Mouse (Mus musculus): ENCODE data around the gene Nav1. TPM values are rescaled to one million over a fixed set of nuclear protein-coding genes. Genes with fewer than 3 reads are reported as not detected.
A peak's percentile ranks its signal among the peaks of the same experiment; 100 is the strongest.

Nav1 gene
- polyA plus RNA-seq (2015; fragmentation: Nextera tagmentation; extraction: Ambion mirVana): 38.0 and 38.1 TPM in 2 replicates

DNA sequence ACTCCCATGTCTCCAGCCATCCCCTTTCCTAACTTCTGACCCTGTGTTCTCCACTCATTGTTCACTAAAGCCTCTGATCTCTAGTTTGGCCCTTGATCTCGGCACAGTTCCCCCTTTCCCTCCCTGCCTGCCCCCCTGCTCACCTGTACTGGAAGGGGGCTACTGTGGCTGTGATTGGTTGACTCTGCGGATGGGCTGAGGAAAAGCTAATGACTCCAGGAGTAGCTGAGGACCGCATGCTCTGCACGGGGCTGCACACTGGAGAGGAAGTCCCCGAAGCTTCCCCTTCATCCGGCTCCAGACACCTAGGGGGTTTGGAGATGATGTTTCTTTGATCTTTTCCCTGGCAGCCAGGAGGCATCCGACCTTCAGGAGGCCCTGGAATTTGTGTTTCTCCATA lies at the start of gene Nav1:
Gene Nav1, minus strand, starts transcription at position 277 of the 400 bp plus-strand sequence.
- no peak for ATAC-seq
- no peaks in the 10 kb centered on the region for H3K36me3 ChIP-seq
- no peak within 1 kb of the TSS for H3K4me2 ChIP-seq (replicated peaks)
- no peak within 1 kb of the TSS for H3K27ac ChIP-seq
- H3K9me3 ChIP-seq: no peaks in the 10 kb centered on the region
- H3K27me3 ChIP-seq: no peaks in the 10 kb centered on the region
- 40% methylated on average over 7 of the region's 7 CpGs for WGBS
- H3K9ac ChIP-seq (replicated peaks): no peak within 1 kb of the TSS
- H3K4me3 ChIP-seq (replicated peaks): no peak within 1 kb of the TSS
- H3K4me1 ChIP-seq (replicated peaks): peaks cover 26% of the 10 kb centered on the region

DNA sequence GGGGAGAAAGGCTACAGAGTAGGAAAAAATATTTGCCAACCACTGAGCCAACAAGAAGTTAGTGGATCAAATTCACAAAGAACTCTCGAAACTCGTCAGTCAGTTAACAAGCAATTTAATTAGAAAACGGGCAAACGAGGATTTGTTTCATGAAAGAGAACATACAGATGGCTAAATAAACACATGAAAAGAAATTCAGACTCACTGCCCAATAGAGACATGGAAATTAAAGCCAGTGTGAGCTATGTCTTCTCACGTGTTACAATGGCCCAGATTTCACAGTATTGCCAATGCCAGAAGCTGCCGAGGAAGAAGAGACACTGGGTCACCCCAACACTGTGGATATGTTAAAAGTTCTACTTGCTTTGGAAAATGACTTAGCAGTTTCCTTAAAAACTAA lies 46.8 kb upstream of the Nav1 start:
- H3K4me1 ChIP-seq (replicated peaks): peaks cover under 1% of the 10 kb centered on the region
- no peak overlapping the region for H3K4me3 ChIP-seq (replicated peaks)
- no peak overlapping the region for H3K9ac ChIP-seq (replicated peaks)
- H3K9me3 ChIP-seq: 0 out of 2 replicates have a peak, but pooled peaks cover 6% of the 10 kb centered on the region
- WGBS: 88% methylated on average over 6 of the region's 6 CpGs
- H3K36me3 ChIP-seq: no peaks in the 10 kb centered on the region
- H3K4me2 ChIP-seq (replicated peaks): no peak overlapping the region
- ATAC-seq: no peak
- no peaks in the 10 kb centered on the region for H3K27me3 ChIP-seq
- H3K27ac ChIP-seq: no peak overlapping the region

DNA sequence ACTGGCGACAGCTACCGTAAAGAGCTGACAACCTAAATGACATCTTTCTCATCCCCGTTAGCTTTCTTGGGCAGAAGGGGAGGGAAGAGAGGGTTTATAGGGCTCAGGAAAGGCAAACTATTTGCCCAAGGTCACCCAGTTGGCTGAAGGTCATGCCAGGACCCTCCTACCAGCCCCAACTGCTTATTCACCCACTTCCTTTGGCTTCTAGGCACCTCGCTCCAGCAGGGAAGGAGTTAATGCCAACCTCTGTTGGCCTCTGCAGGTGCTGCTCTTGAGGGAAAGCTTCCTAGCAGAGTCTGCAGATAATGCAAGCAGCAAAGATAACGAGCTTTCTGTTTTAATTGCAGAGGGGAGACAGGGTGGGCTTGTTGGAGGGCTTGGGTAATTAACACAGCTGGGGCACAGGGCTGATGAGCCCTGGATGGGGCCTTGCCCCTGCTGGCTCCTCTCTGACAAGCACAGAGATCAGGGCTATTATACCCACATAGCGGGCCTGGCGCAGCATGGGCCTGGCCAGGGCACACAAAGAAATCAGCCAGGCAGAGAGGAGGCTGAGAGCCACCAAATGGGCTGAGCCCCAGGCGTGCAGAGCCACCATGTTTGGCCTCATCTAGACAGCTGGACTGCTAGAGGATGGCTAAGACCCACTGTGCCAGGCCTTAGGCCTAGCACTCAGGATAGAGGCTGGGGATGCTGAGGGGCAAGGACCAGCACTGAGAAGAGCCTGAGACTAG lies 38.5 kb upstream of the Nav1 start:
- no peak overlapping the region for H3K4me3 ChIP-seq (replicated peaks)
- no peaks in the 10 kb centered on the region for H3K36me3 ChIP-seq
- peaks cover 17% of the 10 kb centered on the region for H3K4me1 ChIP-seq (replicated peaks)
- H3K27me3 ChIP-seq: no peaks in the 10 kb centered on the region
- peak overlapping the region; percentile 80 for H3K27ac ChIP-seq
- no peak overlapping the region for H3K4me2 ChIP-seq (replicated peaks)
- WGBS: 44% methylated on average over 8 of the region's 8 CpGs
- peak; percentile 95 for ATAC-seq
- peak overlapping the region; percentile 44; the same call in 1 of the 2 replicates for H3K9ac ChIP-seq (replicated peaks)
- H3K9me3 ChIP-seq: no peaks in the 10 kb centered on the region

DNA sequence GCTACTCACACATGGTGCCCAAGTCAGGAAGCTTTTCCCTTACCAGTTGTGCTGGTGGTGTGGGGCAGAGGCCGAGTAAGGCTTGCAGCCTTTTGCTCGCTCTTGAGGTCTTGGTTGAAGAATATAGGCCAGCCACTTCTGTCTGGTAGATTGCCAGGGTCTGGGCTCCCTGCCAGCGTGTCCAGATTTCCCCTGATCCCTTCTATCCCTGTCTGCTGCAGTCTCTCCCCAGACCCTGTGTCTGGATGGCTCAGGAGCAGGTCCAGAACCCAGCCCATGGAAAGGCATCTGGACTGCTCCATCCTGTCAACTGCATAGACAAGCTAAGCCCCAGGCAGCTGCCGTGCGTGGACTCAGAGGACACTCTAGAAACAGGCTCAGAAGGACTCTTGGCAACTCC lies 37.0 kb upstream of the Nav1 start:
- Histone ChIP-seq H3K4me2 (replicated peaks) (no peak overlapping the region), H3K4me3 (replicated peaks) (no peak overlapping the region), H3K36me3 (no peaks in the 10 kb centered on the region), H3K9ac (replicated peaks) (no peak overlapping the region), H3K27me3 (no peaks in the 10 kb centered on the region), H3K27ac (no peak overlapping the region), H3K4me1 (replicated peaks) (peaks cover 17% of the 10 kb centered on the region), H3K9me3 (no peaks in the 10 kb centered on the region)
- ATAC-seq: no peak
- WGBS: 80% methylated on average over 5 of the region's 5 CpGs

DNA sequence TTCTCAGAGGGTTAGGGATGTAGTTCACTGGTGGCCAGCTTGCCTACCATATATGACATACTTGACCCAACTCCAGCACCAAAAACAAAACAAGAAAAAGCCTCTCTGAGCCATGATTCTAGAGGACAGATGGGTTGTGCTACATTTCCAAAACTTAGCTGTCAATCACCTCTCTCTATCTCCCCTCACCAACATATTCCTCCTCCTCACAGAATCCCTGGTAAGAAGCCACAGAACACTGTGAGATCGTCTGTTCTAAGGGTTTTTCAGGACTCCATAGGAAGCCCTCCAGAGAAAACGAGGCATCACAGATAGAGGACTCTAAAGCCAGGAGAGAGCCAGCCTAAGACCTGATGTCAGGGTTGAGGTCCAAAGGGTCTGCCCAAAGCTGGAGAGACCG lies 36.6 kb upstream of the Nav1 start:
- Histone ChIP-seq H3K4me1 (replicated peaks) (peaks cover 17% of the 10 kb centered on the region), H3K27ac (no peak overlapping the region), H3K4me2 (replicated peaks) (no peak overlapping the region), H3K9me3 (no peaks in the 10 kb centered on the region), H3K27me3 (no peaks in the 10 kb centered on the region), H3K36me3 (no peaks in the 10 kb centered on the region), H3K4me3 (replicated peaks) (no peak overlapping the region), H3K9ac (replicated peaks) (no peak overlapping the region)
- 77% methylated on average over 3 of the region's 3 CpGs for WGBS
- no peak for ATAC-seq

DNA sequence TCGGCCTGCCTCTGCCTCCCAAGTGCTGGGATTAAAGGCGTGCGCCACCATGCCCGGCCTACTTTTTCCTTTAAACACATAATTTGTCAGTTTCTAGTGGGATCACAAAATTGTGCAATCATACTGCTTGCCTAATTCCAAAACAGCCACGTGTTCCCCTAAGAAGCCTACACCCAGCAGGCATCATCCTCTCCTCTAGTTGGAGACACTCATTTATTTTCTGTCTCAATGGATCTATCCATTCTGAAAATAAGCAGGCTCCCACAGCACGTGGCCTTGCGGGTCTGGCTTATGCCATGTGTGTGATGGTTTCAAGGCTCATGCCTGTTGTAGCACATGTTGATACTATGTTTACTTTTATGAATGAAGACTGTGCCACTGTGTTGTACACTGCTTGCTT lies 32.8 kb upstream of the Nav1 start:
- Histone ChIP-seq H3K4me1 (replicated peaks) (peaks cover 37% of the 10 kb centered on the region), H3K4me2 (replicated peaks) (no peak overlapping the region), H3K27ac (no peak overlapping the region), H3K9ac (replicated peaks) (no peak overlapping the region), H3K36me3 (no peaks in the 10 kb centered on the region), H3K27me3 (no peaks in the 10 kb centered on the region), H3K4me3 (replicated peaks) (no peak overlapping the region), H3K9me3 (no peaks in the 10 kb centered on the region)
- 95% methylated on average over 7 of the region's 7 CpGs for WGBS
- ATAC-seq: no peak

DNA sequence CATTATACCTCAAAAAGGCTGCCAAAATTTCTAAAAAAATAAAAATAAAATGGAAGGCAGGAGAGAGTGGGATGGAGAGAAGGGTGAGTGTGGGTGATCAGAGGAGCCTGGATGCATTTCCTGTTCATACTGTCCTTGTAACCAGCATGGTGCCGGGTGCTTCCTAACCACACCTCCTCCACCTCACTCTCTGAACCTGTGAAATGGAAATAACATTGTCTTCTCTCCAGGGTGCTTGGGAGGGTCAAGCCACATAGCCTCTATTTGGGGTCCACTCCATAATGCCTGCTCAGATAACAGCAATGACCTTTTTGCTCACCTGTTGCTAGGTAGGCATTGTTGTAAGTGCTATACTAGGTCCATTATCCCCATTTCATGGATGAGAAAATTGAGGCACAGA lies 32.0 kb upstream of the Nav1 start:
- no peak overlapping the region for H3K4me3 ChIP-seq (replicated peaks)
- H3K4me2 ChIP-seq (replicated peaks): no peak overlapping the region
- H3K4me1 ChIP-seq (replicated peaks): peaks cover 35% of the 10 kb centered on the region
- no peak for ATAC-seq
- no peak overlapping the region for H3K27ac ChIP-seq
- no peaks in the 10 kb centered on the region for H3K27me3 ChIP-seq
- no peak overlapping the region for H3K9ac ChIP-seq (replicated peaks)
- H3K36me3 ChIP-seq: no peaks in the 10 kb centered on the region
- no peaks in the 10 kb centered on the region for H3K9me3 ChIP-seq
- 96% methylated on average over 1 of the region's 1 CpGs for WGBS

DNA sequence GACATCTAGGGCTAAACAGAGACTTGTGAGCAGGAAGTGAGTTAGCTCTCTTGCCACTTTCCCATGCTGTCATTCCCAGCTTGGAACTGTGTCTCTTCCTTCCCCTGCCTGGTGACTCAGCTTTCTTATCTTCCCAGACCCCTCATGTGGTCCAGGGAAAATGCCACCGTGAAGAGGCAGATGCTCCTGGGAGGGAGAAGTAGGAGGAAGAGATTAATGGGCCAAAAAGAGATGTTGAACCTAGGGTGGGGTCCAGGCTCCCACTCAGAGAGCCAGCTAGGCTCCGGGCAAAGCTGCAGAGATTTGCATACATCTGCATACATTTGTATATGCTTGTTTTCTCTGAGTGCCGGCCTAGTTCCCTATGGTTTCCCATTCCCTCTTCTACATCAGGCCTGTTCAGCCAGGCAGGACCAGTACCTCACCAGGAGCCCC lies 30.5 kb upstream of the Nav1 start:
- no peak overlapping the region for H3K4me2 ChIP-seq (replicated peaks)
- no peaks in the 10 kb centered on the region for H3K9me3 ChIP-seq
- H3K4me1 ChIP-seq (replicated peaks): peaks cover 35% of the 10 kb centered on the region
- no peak overlapping the region for H3K4me3 ChIP-seq (replicated peaks)
- ATAC-seq: peak; percentile 80
- WGBS: 5% methylated on average over 3 of the region's 3 CpGs
- no peaks in the 10 kb centered on the region for H3K36me3 ChIP-seq
- no peak overlapping the region for H3K9ac ChIP-seq (replicated peaks)
- H3K27ac ChIP-seq: peak overlapping the region; percentile 62
- H3K27me3 ChIP-seq: no peaks in the 10 kb centered on the region

DNA sequence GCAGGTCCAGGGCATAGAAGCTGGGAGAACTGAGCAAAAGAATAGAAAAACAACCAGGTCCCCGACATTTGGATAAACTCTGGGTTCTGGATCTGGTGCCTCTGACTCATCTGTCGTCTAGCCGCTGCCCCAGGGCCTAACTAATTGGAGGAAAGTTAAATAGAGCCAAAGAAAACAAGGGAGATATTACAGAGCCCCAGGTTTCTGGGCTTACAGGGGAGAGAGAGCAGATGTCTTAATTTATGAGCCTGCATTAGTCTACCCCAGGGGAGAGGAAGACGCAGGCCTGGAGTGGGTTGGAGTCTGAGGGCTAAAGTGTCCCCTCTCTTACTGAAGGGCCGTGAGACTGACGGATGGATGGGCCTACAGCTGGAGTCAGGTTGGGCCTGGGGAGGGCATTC lies 29.0 kb upstream of the Nav1 start:
- Histone ChIP-seq H3K9me3 (no peaks in the 10 kb centered on the region), H3K9ac (replicated peaks) (no peak overlapping the region), H3K4me3 (replicated peaks) (no peak overlapping the region), H3K4me2 (replicated peaks) (no peak overlapping the region), H3K4me1 (replicated peaks) (peaks cover 35% of the 10 kb centered on the region), H3K27me3 (no peaks in the 10 kb centered on the region), H3K36me3 (no peaks in the 10 kb centered on the region), H3K27ac (peak overlapping the region; percentile 45)
- WGBS: 46% methylated on average over 6 of the region's 6 CpGs
- 0 out of 2 replicates have a peak, but pooled peaks have one; percentile 43 for ATAC-seq

DNA sequence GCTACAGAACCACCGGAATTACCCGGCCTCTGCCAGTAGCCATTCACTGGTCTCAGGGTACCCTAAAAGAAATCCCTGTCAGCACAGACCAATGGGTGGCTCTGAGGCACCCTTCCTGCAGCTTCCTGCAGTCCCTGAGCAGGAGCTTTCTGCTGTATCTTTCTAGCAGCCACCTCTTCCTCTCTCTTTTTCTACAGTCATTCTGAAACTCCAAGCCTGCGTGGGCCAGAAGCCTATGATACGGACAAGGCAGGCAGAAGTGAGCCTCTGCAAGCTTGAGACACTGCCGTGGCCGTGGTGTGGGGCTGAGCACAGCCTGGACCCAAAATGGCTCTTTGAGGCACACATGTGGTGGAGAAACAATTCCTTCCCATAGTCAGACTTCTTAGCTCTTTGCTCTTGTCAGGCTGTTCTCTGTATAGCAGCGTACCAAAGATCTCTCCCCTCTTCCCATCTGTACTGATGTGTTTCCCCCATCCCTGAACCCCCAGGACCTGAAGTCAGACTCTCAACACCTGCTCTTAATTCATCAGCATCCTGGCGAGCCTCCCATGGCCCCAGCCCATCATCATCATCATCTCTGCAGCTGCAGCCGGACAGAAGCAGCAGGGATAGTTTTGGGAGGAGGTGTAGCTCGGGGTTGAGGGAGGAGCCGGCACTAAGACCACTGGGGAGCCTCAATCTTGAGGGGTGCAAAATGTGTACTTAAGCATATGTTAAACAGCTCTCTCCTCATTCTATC lies 28.4 kb upstream of the Nav1 start:
- peaks cover 35% of the 10 kb centered on the region for H3K4me1 ChIP-seq (replicated peaks)
- no peak overlapping the region for H3K4me3 ChIP-seq (replicated peaks)
- ATAC-seq: no peak
- H3K4me2 ChIP-seq (replicated peaks): no peak overlapping the region
- H3K27ac ChIP-seq: peak overlapping the region; percentile 45; the same call in 1 of the 2 replicates
- H3K9me3 ChIP-seq: no peaks in the 10 kb centered on the region
- H3K36me3 ChIP-seq: no peaks in the 10 kb centered on the region
- no peak overlapping the region for H3K9ac ChIP-seq (replicated peaks)
- no peaks in the 10 kb centered on the region for H3K27me3 ChIP-seq
- 77% methylated on average over 11 of the region's 11 CpGs for WGBS

DNA sequence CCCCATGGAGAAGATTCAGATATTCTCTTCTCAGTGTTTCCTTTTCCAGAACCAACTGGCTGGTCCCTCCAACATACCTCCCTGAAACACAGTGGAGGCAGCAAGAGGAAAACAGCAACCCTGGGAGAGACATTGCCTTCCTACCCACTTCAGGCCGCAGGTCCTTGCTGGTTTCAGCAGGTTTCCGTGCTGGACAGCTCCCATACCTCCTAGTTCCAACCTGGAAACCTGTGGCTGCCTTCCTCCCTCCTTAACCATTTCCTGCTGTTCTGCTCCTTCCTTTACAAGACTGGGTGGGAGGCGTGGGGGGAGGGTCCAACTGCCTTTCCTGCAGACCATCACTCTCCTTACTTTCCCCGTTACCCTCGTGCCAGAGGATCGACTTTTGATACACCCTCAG lies 27.7 kb upstream of the Nav1 start:
- Histone ChIP-seq H3K36me3 (no peaks in the 10 kb centered on the region), H3K9me3 (no peaks in the 10 kb centered on the region), H3K27me3 (no peaks in the 10 kb centered on the region), H3K9ac (replicated peaks) (no peak overlapping the region), H3K4me1 (replicated peaks) (peaks cover 35% of the 10 kb centered on the region), H3K4me2 (replicated peaks) (no peak overlapping the region), H3K4me3 (replicated peaks) (no peak overlapping the region), H3K27ac (no peak overlapping the region)
- WGBS: 29% methylated on average over 6 of the region's 6 CpGs
- ATAC-seq: no peak

DNA sequence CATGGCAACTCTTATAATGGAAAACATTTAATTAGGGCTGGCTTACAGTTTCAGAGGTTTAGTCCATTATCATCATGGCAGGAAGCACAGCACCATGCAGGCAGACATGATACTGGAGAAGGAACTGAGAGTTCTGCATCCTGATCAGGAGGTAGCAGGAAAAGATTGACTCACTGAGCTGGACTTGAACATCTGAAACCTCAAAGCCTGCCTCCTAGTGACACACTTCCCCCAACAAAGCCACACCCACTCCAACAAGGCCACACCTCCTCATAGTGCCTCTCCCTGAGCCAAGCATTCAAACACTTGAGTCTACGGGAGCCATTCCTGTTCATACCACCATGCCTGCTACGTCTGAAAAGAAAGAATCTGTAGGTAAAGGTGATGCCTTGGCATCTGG lies 26.8 kb upstream of the Nav1 start:
- Histone ChIP-seq H3K36me3 (no peaks in the 10 kb centered on the region), H3K9ac (replicated peaks) (no peak overlapping the region), H3K27me3 (no peaks in the 10 kb centered on the region), H3K4me1 (replicated peaks) (peaks cover 35% of the 10 kb centered on the region), H3K9me3 (no peaks in the 10 kb centered on the region), H3K4me2 (replicated peaks) (no peak overlapping the region), H3K27ac (no peak overlapping the region), H3K4me3 (replicated peaks) (no peak overlapping the region)
- no peak for ATAC-seq
- WGBS: 75% methylated on average over 2 of the region's 2 CpGs
